Mouse (Mus musculus) lung, postnatal 0 days (tissue): Measurements from ENCODE around the gene Vmn1r48. TPM values are rescaled to one million over a fixed set of nuclear protein-coding genes. Genes with fewer than 3 reads are reported as not detected.
"Not testable (repeated sequence)": the region's sequence is repeated elsewhere in the genome, so short reads cannot be mapped to it uniquely, and the experiment has no call there.

Experiments used
- ATAC-seq: fragments of 200-750 bp; cut with Nextera tagmentation; 2 replicates; pipeline ENCODE4 v1.8.0; 2017; ENCODE audit warnings: moderate library complexity
- DNase-seq: peaks from one replicate; pipeline ENCODE4 v3.0.0-alpha.2; 2016; ENCODE audit warnings: low spot score
- H3K27ac ChIP-seq: fragments of 300-500 bp; sonication (generic); 2 replicates; pipeline ENCODE4 v1.5.1; 2014; ENCODE audit warnings: antibody characterized with exemption, mild to moderate bottlenecking, low read length, mixed read lengths
- H3K27me3 ChIP-seq: fragments of 300-500 bp; sonication (generic); replicated peaks from 2 replicates; pipeline ENCODE4 v1.6.1; 2014; ENCODE audit warnings: low read length, mixed read lengths; ENCODE audit not compliant: insufficient read depth
- H3K36me3 ChIP-seq: fragments of 300-500 bp; sonication (generic); 2 replicates; pipeline ENCODE4 v1.6.1; 2014; ENCODE audit warnings: low read length, mixed read lengths; ENCODE audit not compliant: insufficient read depth
- H3K4me1 ChIP-seq: fragments of 300-500 bp; sonication (generic); 2 replicates; pipeline ENCODE4 v1.6.1; 2014; ENCODE audit warnings: antibody characterized with exemption, low read depth, low read length, mixed read lengths; ENCODE audit not compliant: insufficient read depth
- H3K4me2 ChIP-seq: fragments of 300-500 bp; sonication (generic); replicated peaks from 2 replicates; pipeline ENCODE4 v1.6.1; 2014; ENCODE audit warnings: low read depth, mild to moderate bottlenecking, low read length, moderate library complexity, mixed read lengths
- H3K4me3 ChIP-seq: fragments of 300-500 bp; sonication (generic); 2 replicates; pipeline ENCODE4 v1.5.1; 2014; ENCODE audit warnings: low read depth, low read length
- H3K9ac ChIP-seq: fragments of 300-500 bp; sonication (generic); replicated peaks from 2 replicates; pipeline ENCODE4 v1.6.1; 2014; ENCODE audit warnings: low read depth, mild to moderate bottlenecking
- H3K9me3 ChIP-seq: fragments of 300-500 bp; sonication (generic); 2 replicates; pipeline ENCODE4 v1.6.1; 2016; ENCODE audit warnings: low read length, mixed read lengths
- CTCF ChIP-seq: IDR thresholded peaks from 2 replicates; pipeline ENCODE4 v1.5.1; 2016; ENCODE audit warnings: antibody characterized with exemption, mild to moderate bottlenecking
- EP300 ChIP-seq: IDR thresholded peaks from 2 replicates; pipeline ENCODE4 v1.6.1; 2016; ENCODE audit warnings: antibody characterized with exemption, mild to moderate bottlenecking, control low read depth
- WGBS: fragments of 180-500 bp; shearing (Covaris S2); extraction: QIAGEN DNeasy Blood & Tissue Kit; methylation state at CpG from one replicate; pipeline ENCODE4 v1.1.7; 2014; 5-methylcytosine and 5-hydroxymethylcytosine counted together
- polyA plus RNA-seq: library from polyadenylated mRNA; unstranded; fragments of >200 nt; fragmentation: Nextera tagmentation; extraction: Ambion mirVana; gene quantifications from 2 replicates; pipeline ENCODE4 v1.2.1, GENCODE M21; 2015

The Vmn1r48 gene
- not detected in 2 replicates for polyA plus RNA-seq

GRCm38 (mm10) chr6:90036741-90037140, at the start of gene Vmn1r48:
TSS of gene Vmn1r48 (minus strand) at chr6:90036841.
- H3K4me1 ChIP-seq, H3K27ac ChIP-seq, H3K4me3 ChIP-seq, H3K9ac ChIP-seq, ATAC-seq, H3K36me3 ChIP-seq, DNase-seq, H3K4me2 ChIP-seq, H3K9me3 ChIP-seq, H3K27me3 ChIP-seq: not testable (repeated sequence)
- no CpG with 5 or more reads among the region's 2 CpGs for WGBS

- ATAC-seq = no peak
- 68% methylated on average over 4 of the region's 4 CpGs for WGBS
Observed at GRCm38 (mm10) chr6:90078406-90078805, 41.8 kb upstream of the Vmn1r48 start, which contains the start of gene Vmn1r49. TSS of gene Vmn1r49 (minus strand) at chr6:90078506.

GRCm38 (mm10) chr6:90015847-90016246, 20.8 kb downstream of the Vmn1r48 start, which contains the start of gene Vmn1r47:
TSS of gene Vmn1r47 (plus strand) at chr6:90016147.
- not testable (repeated sequence) for H3K4me3 ChIP-seq, ATAC-seq, H3K36me3 ChIP-seq, H3K4me1 ChIP-seq, H3K4me2 ChIP-seq, H3K27me3 ChIP-seq, H3K9me3 ChIP-seq, H3K9ac ChIP-seq, H3K27ac ChIP-seq, DNase-seq
- WGBS = 89% methylated on average over 1 of the region's 1 CpGs

More at GRCm38 (mm10) chr6:90078406-90078805, 41.8 kb upstream of the Vmn1r48 start, which contains the start of gene Vmn1r49:
- Histone ChIP-seq H3K27me3 (no peaks in the 10 kb centered on the region), H3K9ac (no peak within 1 kb of the TSS), H3K27ac (no peak within 1 kb of the TSS), H3K36me3 (no peaks in the 10 kb centered on the region), H3K9me3 (no peaks in the 10 kb centered on the region), H3K4me3 (no peak within 1 kb of the TSS), H3K4me2 (no peak within 1 kb of the TSS), H3K4me1 (no peaks in the 10 kb centered on the region)
- DNase-seq = no peak
- TF ChIP-seq EP300 (no peak), CTCF (no peak)

- DNase-seq (no peak), ATAC-seq (no peak)
- H3K4me3 ChIP-seq = no peak overlapping the region
- 13% methylated on average over 1 of the region's 1 CpGs for WGBS
- H3K36me3 ChIP-seq = no peaks in the 10 kb centered on the region
- no peak overlapping the region for H3K4me2 ChIP-seq
- H3K27ac ChIP-seq = no peak overlapping the region
- no peaks in the 10 kb centered on the region for H3K4me1 ChIP-seq
- H3K9me3 ChIP-seq = 0 out of 2 replicates have a peak, but pooled peaks cover 2% of the 10 kb centered on the region
- H3K27me3 ChIP-seq = no peaks in the 10 kb centered on the region
- H3K9ac ChIP-seq = no peak overlapping the region
- TF ChIP-seq EP300 = no peak
- TF ChIP-seq CTCF = no peak
Observed at GRCm38 (mm10) chr6:89985989-89986388, 50.7 kb downstream of the Vmn1r48 start.

Other genes starting within 250 kb of the Vmn1r48 start
- not detected in 2 replicates for gene Vmn1r42, start 160.4 kb downstream of the Vmn1r48 start, polyA plus RNA-seq
- gene Vmn1r43, start 160.4 kb downstream of the Vmn1r48 start, polyA plus RNA-seq = 0.01 and 0.02 TPM in 2 replicates
- not detected in 2 replicates for gene Vmn1r44, start 153.2 kb downstream of the Vmn1r48 start, polyA plus RNA-seq
- not detected in 2 replicates for gene Vmn1r45, start 96.2 kb downstream of the Vmn1r48 start, polyA plus RNA-seq
- gene Vmn1r46, start 67.5 kb downstream of the Vmn1r48 start, polyA plus RNA-seq = not detected in 2 replicates
- not detected in 2 replicates for gene Vmn1r47, start 20.7 kb downstream of the Vmn1r48 start, polyA plus RNA-seq
- not detected in 2 replicates for gene Vmn1r49, start 41.7 kb upstream of the Vmn1r48 start, polyA plus RNA-seq
- not detected in 2 replicates for gene Vmn1r50, start 64.6 kb upstream of the Vmn1r48 start, polyA plus RNA-seq
- not detected in 2 replicates for gene Vmn1r51, start 85.8 kb upstream of the Vmn1r48 start, polyA plus RNA-seq
- gene Vmn1r52, start 138.0 kb upstream of the Vmn1r48 start, polyA plus RNA-seq = not detected in 2 replicates
- not detected in 2 replicates for gene V1ra8, start 166.0 kb upstream of the Vmn1r48 start, polyA plus RNA-seq
- not detected in 2 replicates for gene Vmn1r53, start 187.6 kb upstream of the Vmn1r48 start, polyA plus RNA-seq
- not detected in 2 replicates for gene Vmn1r54, start 209.5 kb upstream of the Vmn1r48 start, polyA plus RNA-seq